Mouse (Mus musculus) erythroid progenitor cell, adult 5-6 weeks (primary cell): ENCODE measurements around the gene Crybg2. TPM values are rescaled to one million over a fixed set of nuclear protein-coding genes. Genes with fewer than 3 reads are reported as not detected.
A peak's percentile ranks its signal among the peaks of the same experiment; 100 is the strongest.

Experiments used
- ATAC-seq: replicated peaks from 2 replicates; pipeline ENCODE4 v1.8.0; 2016; ENCODE audit warnings: moderate number of reproducible peaks, mild to moderate bottlenecking, moderate TSS enrichment, inconsistent platforms; ENCODE audit not compliant: poor library complexity, low FRiP score, severe bottlenecking
- total RNA-seq, 2 experiments: library from RNA; stranded (forward) in 1 of 2; stranded (reverse) in 1 of 2; fragments of 150-400 nt in 1 of 2; fragments of 186-747, 209-891 nt in 1 of 2; gene quantifications; 2 replicates each; pipeline versions ENCODE4 v1.2.3 to v1.2.4; 2015 to 2017; ENCODE audit warnings: low replicate concordance in 2 of 2

Crybg2 gene
- total RNA-seq (2015; ENCODE audit: low replicate concordance) (5.0 TPM in 1 of 2 replicates, not detected in the other), total RNA-seq (2017; ENCODE audit: low replicate concordance) (not detected in 2 replicates)

DNA sequence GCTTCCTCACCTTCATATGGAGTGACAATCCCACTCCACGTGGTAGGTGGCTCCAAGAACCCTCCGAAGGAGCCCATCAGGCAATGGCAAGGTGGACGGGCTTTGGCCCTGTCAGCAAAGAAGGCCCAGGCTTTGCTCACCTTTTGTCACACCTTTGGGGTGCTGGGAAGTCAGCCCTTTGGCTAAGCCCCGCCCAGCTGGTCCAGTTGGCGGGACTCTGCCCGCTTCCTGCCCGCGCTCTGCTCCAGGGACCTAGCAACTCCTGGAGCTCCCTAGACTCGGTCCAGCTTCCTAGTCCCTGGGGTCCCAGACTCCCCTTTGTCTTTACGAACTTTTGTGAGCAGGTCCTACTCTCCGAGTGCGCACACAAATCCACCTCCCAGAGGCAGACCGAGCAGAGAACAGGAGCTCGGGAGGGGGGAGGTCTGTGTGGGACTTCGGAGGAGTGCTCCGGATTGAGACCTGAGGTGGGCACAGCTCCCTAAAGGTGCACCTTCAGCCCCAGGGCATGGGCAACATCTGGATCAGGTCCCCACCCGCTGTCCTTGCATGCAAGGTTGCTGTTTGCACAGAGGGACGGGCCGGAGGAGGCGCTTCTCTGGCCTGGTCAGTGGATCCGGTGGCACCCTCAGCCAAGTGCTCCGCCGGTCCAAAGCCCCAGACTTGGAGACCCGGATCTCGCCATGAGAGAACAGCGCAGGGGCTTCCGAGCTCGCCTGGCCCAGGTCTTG, at the start of gene Crybg2:
Gene Crybg2 (plus strand): TSS at position 681 of the 731 bp plus-strand sequence.
- no peak for ATAC-seq

DNA sequence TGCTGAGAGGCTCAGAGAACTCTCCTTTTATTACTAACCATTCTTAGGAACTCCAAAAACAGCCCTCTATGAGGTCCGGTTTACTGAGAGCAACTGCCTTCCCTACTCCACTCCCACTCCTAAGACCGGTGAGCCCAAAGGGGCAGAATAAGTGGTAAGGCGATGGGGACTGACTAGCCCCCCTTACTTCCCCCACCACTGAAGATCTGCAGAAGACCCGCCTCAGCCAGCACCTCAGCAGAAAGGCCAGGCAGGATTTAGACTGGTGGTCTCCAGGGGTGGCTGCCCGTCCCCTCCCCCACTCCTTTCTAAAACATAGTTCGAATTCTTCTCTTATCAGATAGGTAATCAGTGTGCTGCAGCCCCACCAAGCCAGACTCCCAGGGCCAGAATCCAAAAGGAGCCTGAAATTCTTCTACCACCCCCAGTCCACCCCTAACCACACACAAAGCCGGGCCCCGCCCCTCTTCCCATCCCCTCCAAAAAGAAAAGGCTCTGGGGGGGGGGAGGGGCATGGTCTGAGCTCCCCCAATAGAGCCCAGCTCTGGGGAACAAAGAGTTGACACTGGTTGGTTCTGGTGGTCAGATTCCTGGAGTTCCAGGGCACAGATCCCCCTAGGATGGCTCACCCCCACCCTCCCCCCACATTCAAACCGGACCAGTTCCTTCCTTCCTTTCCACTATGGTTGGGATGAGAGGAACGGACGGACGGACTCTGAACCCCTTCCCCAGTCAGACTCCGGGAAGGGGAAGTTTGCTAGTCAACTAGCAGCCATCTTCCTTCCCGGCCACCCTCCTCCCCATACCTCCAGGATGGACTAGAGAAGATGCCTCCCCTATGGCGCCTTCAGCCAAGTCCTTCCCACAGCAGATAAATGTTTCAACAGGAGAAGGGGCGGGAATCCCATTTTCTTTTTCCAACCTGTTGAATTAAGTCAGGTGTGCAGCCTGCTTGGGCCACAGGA, 48.9 kb upstream of the Crybg2 start:
- no peak for ATAC-seq

DNA sequence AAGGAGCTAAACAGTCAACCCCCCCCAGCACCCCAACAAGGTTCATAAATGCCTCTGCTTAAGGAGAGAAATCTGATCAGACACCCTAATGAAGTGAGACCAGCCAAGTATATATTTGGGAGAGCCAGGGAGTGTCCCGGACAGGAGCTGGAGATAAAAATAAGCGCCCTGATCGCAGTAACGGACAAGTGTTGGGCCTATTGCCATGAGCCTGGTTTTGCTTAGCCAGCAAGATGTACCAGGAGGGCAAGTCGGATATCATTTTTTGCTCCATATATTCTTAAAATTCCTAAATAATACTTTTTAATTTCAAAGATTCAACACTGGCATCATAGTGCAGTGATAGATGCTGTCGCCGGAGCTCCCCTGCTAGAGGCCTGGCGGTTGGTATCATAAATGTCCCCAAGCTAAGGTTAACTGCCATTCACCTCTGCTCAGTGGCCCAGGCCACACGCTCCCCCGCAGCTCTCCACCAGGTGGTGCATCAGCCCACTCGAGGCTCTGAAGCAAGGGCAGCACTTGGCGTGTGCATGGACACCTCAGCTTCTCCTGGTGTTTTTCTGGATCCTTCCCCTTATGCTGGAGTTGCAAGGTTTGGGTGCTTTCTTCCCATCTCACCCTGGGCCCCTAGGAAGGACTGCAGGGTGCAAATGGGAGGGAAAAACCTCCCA, 47.6 kb upstream of the Crybg2 start:
- ATAC-seq: no peak

DNA sequence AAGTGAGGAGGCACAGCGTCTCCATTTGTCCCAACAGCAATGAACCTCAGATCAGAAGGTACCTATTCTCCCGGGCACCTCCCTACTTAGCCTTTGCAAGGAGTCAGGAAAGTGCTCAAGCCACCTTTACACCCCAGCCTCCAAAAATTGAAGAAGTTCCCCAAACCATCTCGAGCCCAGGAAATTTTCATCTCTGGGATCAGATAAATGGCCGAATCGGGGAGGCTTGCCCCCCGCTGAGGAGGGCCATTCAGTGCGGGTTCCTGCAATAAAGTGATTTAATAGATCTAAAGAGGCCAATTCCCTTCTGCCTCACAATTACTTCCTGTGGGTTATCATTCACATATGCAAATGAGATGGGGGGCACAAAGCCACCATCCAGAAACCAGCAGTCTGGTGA, 44.4 kb upstream of the Crybg2 start:
- no peak for ATAC-seq

GRCm38 (mm10) chr4:134016767-134017166, 43.8 kb upstream of the Crybg2 start:
- ATAC-seq: no peak

DNA sequence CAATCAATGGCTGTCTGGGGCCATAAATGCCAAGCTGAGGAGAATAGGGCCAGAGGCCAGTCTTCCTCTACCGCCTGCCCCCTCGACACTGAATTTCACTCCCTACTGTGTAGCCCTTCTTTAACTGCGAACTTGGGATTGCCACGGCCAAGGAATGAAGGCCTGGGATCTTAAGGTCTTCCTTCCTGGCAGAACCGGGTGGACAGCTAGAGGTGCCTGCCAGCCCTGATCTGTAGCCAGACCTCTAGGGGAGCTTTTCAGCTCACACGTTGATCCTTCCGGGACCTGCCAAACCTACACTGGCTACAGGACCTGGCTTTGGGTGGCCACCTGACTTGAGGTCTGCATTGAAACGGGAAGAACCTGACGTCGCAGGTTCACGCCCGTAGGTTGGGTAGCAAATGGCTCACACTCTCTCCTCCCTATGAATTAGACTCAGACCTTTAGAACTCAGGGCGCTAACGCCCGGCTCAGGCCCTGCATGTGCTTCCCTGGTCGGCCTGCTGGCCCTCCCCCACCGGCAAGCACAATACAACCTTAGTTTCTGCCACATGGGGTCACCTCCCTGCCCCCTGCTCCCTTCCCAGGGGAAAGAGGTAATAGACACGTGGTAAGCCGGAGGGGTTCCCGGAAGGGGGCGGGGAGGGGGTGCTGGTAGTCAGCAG, 43.3 kb upstream of the Crybg2 start:
- ATAC-seq: no peak

GRCm38 (mm10) chr4:134018038-134018778, 42.4 kb upstream of the Crybg2 start:
- ATAC-seq: no peak

- no peak for ATAC-seq
These were observed 41.9 kb upstream of the Crybg2 start, which contains the start of gene Lin28a for GRCm38 (mm10) chr4:134018779-134019145. Gene Lin28a (minus strand): TSS chr4:134018841.

DNA sequence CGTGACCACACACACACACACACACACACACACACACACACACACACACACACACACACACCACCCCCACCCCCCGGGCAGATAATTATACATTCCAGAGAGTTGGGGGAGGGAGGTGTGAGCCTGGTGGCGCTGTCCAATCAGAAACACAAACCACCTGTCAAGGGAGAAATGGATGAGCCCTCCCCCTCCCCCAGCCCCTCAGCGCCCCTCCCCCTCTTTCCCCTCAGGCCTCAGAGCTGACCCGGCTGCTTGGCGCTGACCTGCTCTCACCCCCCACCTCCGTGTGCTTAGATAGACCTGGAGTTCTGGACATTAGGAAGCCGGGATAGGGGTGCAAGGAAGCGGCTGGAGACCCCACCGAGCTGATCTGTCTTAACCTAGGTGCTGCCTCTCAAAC, 41.4 kb upstream of the Crybg2 start:
- no peak for ATAC-seq

GRCm38 (mm10) chr4:134019641-134020351, 40.8 kb upstream of the Crybg2 start:
- ATAC-seq: no peak

- no peak for ATAC-seq
These were observed 40.0 kb upstream of the Crybg2 start for GRCm38 (mm10) chr4:134020621-134021020.

GRCm38 (mm10) chr4:134025802-134026201, 34.8 kb upstream of the Crybg2 start:
- ATAC-seq: no peak

GRCm38 (mm10) chr4:134035953-134036352, 24.7 kb upstream of the Crybg2 start:
- ATAC-seq: peak; percentile 79; the same call in 1 of the 2 replicates

DNA sequence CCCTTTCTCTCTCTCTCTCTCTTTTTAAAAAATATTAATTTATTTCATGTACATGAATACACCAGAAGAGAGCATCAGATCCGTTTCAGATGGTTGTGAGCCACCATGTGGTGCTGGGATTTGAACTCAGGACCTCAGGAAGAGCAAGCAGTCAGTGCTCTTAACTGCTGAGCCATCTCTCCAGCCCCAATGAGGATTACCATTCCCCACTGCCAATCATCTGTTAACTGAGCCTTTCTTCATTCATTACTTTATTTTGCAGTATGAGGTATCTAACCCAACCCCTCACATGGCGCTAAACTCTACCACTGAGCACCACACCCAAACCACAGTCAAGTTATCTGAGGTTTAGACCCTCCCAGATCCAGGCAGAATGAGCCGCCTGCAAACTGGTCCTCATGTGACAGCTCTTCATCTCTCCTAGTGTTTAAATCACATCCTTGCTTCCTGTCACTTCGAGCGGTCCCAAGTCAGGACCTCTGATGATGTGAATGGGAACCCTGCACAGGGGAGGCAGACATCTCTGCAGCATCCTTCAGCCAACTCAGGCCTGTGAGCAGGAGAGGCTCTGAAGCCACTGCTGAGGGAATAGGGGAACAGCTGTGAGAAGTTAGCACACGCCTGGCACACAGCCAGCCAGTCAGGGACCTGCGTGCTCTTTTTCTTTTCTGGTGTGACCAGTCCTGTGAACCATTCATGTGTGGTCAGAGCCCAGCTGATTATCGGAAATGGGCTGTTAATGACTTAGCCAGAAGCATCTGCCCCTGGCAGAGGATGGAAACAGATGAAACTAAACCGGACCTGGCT, 19.1 kb upstream of the Crybg2 start:
- no peak for ATAC-seq

- no peak for ATAC-seq
These were observed 17.6 kb upstream of the Crybg2 start for GRCm38 (mm10) chr4:134043041-134043440.

GRCm38 (mm10) chr4:134047648-134048047, 13.0 kb upstream of the Crybg2 start:
- no peak for ATAC-seq

GRCm38 (mm10) chr4:134051912-134052311, 8.7 kb upstream of the Crybg2 start:
- ATAC-seq: no peak

GRCm38 (mm10) chr4:134052560-134052959, 8.1 kb upstream of the Crybg2 start:
- no peak for ATAC-seq
